Mouse (Mus musculus) G1E (cell line): ENCODE data around the gene Alg12.

Experiments used
- CTCF ChIP-seq: IDR thresholded peaks from 2 replicates; pipeline ENCODE4 v1.5.1; 2012; ENCODE audit warnings: low read depth, low read length, inconsistent platforms, mixed read lengths
- GATA1 ChIP-seq: IDR thresholded peaks from 2 replicates; pipeline ENCODE4 v1.6.1; 2012; ENCODE audit warnings: borderline replicate concordance, low read length, inconsistent platforms, mixed read lengths
- GATA2 ChIP-seq: IDR thresholded peaks from 2 replicates; pipeline ENCODE4 v1.6.1; 2012; ENCODE audit warnings: low read depth, low read length, inconsistent platforms, borderline replicate concordance
- POLR2AphosphoS5 ChIP-seq: IDR thresholded peaks from 2 replicates; pipeline ENCODE4 v1.6.1; 2012; ENCODE audit warnings: low read depth, low read length, inconsistent platforms; ENCODE audit not compliant: insufficient replicate concordance
- TAL1 ChIP-seq: conservative IDR thresholded peaks from 2 replicates; pipeline ENCODE4 v1.6.1; 2012; ENCODE audit warnings: low read depth, low read length, inconsistent platforms, mixed read lengths

DNA sequence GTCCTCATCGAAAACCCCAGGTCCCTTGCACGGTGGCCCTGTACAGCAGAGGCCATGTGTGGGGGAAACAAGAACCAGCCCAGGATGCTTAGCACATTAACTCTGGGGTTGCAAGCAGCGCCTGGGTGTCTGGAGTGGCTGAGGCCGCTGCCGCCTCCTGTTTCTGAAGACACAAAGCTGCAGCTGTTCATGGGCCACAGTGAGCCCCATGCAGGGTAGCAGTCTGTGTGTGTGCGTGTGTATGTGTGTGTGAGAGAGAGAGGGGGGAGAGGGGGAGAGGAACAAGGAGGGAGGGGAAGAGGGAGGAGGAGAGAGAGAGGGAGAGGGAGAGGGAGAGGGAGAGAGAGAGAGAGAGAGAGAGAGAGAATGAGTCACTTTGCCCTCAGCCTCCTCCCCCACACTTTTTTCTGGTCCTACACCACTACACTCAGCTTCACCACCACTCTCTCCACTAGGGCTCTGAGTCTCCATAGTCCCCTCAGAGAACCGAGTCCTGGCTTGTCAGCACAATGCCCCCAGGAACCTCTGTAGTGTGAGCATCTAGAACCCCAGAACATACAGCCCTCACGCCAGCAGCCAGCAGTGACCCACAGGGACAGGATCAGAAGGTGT lies 24.5 kb upstream of the Alg12 start:
- TF ChIP-seq CTCF (no peak), GATA1 (no peak), POLR2AphosphoS5 (no peak), TAL1 (no peak), GATA2 (no peak)
